Mouse (Mus musculus): ENCODE results near the gene Ptger1.

GRCm38 (mm10) chr8:83660995-83661680, 5.3 kb upstream of the Ptger1 start:
- TF ChIP-seq POLR2A (IDR thresholded peaks at IDR 0.05; ENCODE audit: control insufficient read depth, extremely low read depth, insufficient read depth, low read length, poor library complexity), result no peak
- no peak for TF ChIP-seq CTCF (IDR thresholded peaks at IDR 0.05; ENCODE audit: borderline replicate concordance, control insufficient read depth, extremely low read depth, insufficient read depth, low read length, poor library complexity)
